Mouse (Mus musculus): Measurements from ENCODE around the gene Wdsub1. TPM values are rescaled to one million over a fixed set of nuclear protein-coding genes. Genes with fewer than 3 reads are reported as not detected.

The Wdsub1 gene
- 32.8 and 40.7 TPM in 2 replicates for polyA plus RNA-seq (2014; fragmentation: Nextera tagmentation; extraction: Ambion mirVana)

DNA sequence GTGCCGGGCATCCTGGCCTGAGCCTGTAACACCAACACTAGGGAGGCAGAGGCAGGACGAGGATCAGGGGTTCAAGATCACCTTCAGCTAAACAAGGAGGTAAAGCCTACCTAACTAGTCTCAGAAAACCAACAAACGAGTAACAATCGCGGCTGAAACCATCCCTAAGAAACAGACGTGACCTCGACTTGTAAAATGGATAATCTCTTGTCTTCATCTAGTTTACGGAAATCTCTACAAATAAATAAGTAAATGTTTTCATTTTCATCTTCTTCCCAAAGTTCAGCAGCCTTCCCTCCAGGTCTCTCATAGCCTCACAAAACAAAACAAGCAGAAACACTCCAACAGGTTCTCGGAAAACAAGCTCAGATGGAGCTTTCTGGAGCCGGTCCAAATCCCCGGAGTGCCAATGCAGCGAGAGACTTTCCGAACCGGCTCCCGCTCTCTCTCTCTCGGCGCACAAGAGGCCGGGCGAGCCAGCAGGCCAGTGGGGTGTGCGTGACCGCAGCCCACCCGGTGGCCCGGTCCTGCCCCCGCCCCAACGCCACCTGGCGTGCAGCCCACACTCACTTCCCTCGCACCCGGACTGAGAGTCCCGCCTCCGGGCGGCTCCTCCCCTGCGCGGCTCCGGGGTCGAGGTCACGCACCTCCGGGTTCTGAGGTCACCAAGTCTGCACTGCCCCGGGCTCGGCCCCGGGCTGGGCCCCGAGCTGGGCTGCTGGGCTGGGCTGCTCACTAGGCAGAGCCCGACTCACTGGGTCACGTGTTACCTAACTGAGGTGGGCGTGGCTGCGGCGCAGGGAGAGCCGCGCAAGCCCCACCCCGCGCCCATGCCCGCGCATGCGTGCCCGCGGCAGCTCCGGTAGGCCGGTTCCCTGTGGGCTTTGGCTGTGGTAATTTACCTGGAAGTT lies at the start of gene Wdsub1:
Wdsub1 (minus strand) TSS at position 761 of the 911 bp plus-strand sequence.
- no peaks in the 10 kb centered on the region for H3K27me3 ChIP-seq (replicated peaks; ENCODE audit: control insufficient read depth, insufficient read depth, low read length)

DNA sequence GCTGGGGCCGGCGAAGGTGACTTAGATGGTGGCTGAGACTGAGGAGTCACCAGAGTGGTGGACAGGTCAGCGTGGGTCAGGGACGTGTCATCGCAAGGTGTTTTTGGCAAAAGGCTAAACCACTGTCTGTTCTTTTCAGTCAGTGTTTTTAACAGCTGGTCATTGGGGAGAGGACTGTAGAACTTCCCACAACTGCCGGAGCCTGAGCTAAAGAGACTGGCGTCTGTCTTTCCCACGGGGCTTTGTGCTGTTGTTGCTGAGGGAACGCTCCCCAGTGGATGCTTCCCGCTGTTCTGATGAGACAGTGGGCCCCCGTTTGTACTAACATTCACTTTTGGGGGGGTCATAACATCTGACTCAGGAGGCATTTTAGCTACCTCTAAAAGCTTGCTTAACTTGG lies 31.2 kb upstream of the Wdsub1 start:
- Histone ChIP-seq H3K36me3 (ENCODE audit: control insufficient read depth, insufficient read depth, low read length) (peaks cover 78% of the 10 kb centered on the region), H3K4me3 (ENCODE audit: low read depth, low read length) (no peak overlapping the region), H3K4me2 (ENCODE audit: low read length) (no peak overlapping the region), H3K27ac (ENCODE audit: low read depth) (no peak overlapping the region), H3K9ac (ENCODE audit: low read length) (no peak overlapping the region), H3K4me1 (replicated peaks; ENCODE audit: control insufficient read depth, insufficient read depth, low read length) (no peaks in the 10 kb centered on the region), H3K9me3 (ENCODE audit: control insufficient read depth, low read length) (no peaks in the 10 kb centered on the region), H3K27me3 (replicated peaks; ENCODE audit: control insufficient read depth, insufficient read depth, low read length) (no peaks in the 10 kb centered on the region)
- ATAC-seq (replicated peaks; ENCODE audit: low FRiP score, low TSS enrichment, low read depth) (no peak), DNase-seq (ENCODE audit: low spot score) (no peak)
- WGBS = 94% methylated on average over 11 of the region's 11 CpGs

More for the DNA sequence above, at the start of gene Wdsub1:
- Histone ChIP-seq H3K9me3 (ENCODE audit: control insufficient read depth, low read length) (no peaks in the 10 kb centered on the region; the same call in 1 of the 2 replicates), H3K4me2 (ENCODE audit: low read length) (peak within 1 kb of the TSS; percentile 58), H3K27ac (ENCODE audit: low read depth) (peak within 1 kb of the TSS; percentile 80), H3K4me1 (replicated peaks; ENCODE audit: control insufficient read depth, insufficient read depth, low read length) (peaks cover 6% of the 10 kb centered on the region; the same call in 1 of the 2 replicates), H3K4me3 (ENCODE audit: low read depth, low read length) (peak within 1 kb of the TSS; percentile 84), H3K9ac (ENCODE audit: low read length) (peak within 1 kb of the TSS; percentile 80), H3K36me3 (ENCODE audit: control insufficient read depth, insufficient read depth, low read length) (no peaks in the 10 kb centered on the region; the same call in 1 of the 2 replicates)
- peak; percentile 92 for DNase-seq (ENCODE audit: low spot score)
- ATAC-seq (replicated peaks; ENCODE audit: low FRiP score, low TSS enrichment, low read depth) = peak; percentile 98
- WGBS = 4% methylated on average over 57 of the region's 57 CpGs

DNA sequence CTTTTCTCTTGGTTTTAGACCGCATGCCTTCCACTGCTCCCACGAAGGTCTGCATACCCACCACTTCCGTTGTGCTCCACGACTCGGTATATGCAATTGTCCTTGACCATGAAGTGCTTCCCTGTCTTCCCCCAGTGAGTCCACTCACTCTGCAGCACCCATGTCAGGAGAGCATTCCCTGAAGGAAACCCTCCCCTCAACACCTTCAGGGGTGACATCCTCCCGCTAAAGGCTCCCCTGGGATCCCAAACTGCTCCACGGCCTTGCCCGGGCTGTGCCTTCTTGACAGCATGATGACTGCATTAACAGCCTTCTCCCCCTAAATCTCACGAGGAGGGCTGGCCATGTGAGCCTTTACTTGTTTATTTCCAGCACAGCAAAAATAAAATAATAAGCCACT lies 25.7 kb upstream of the Wdsub1 start:
- H3K27ac ChIP-seq (ENCODE audit: low read depth) = no peak overlapping the region
- peaks cover 72% of the 10 kb centered on the region for H3K36me3 ChIP-seq (ENCODE audit: control insufficient read depth, insufficient read depth, low read length)
- H3K9ac ChIP-seq (ENCODE audit: low read length) = no peak overlapping the region
- 84% methylated on average over 9 of the region's 9 CpGs for WGBS
- H3K4me2 ChIP-seq (ENCODE audit: low read length) = no peak overlapping the region
- H3K9me3 ChIP-seq (ENCODE audit: control insufficient read depth, low read length) = no peaks in the 10 kb centered on the region
- H3K27me3 ChIP-seq (replicated peaks; ENCODE audit: control insufficient read depth, insufficient read depth, low read length) = no peaks in the 10 kb centered on the region
- DNase-seq (ENCODE audit: low spot score) (no peak), ATAC-seq (replicated peaks; ENCODE audit: low FRiP score, low TSS enrichment, low read depth) (no peak)
- no peaks in the 10 kb centered on the region for H3K4me1 ChIP-seq (replicated peaks; ENCODE audit: control insufficient read depth, insufficient read depth, low read length)
- no peak overlapping the region for H3K4me3 ChIP-seq (ENCODE audit: low read depth, low read length)

- no peak overlapping the region for H3K9ac ChIP-seq (ENCODE audit: low read length)
- no peaks in the 10 kb centered on the region for H3K9me3 ChIP-seq (ENCODE audit: control insufficient read depth, low read length)
- no peak overlapping the region for H3K4me2 ChIP-seq (ENCODE audit: low read length)
- no peak overlapping the region for H3K4me3 ChIP-seq (ENCODE audit: low read depth, low read length)
- DNase-seq (ENCODE audit: low spot score) (no peak), ATAC-seq (replicated peaks; ENCODE audit: low FRiP score, low TSS enrichment, low read depth) (no peak)
- H3K27ac ChIP-seq (ENCODE audit: low read depth) = no peak overlapping the region
- 83% methylated on average over 7 of the region's 7 CpGs for WGBS
- no peaks in the 10 kb centered on the region for H3K27me3 ChIP-seq (replicated peaks; ENCODE audit: control insufficient read depth, insufficient read depth, low read length)
- H3K36me3 ChIP-seq (ENCODE audit: control insufficient read depth, insufficient read depth, low read length) = peaks cover 71% of the 10 kb centered on the region
- no peaks in the 10 kb centered on the region for H3K4me1 ChIP-seq (replicated peaks; ENCODE audit: control insufficient read depth, insufficient read depth, low read length)
These were observed 21.6 kb upstream of the Wdsub1 start for GRCm38 (mm10) chr2:59904007-59904406.

DNA sequence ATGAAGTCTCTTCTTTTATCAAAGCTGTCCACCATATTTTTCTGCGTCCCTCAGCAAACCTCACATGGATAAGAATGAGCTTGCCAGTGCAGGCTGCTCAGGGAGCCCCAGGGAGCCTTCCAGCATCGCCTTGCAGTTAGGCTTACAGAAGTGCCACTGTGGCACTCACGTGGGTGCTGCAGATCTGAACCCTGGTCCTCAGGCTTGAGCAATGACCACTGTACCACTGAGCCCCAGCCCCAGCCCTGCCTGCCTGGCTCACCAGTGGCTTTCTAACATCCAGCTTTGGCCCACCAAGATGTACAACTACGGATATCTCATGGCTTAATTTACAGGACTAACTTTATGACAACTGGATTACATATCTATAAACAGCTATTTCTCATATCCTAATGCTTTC lies 16.3 kb upstream of the Wdsub1 start:
- no peak overlapping the region for H3K4me3 ChIP-seq (ENCODE audit: low read depth, low read length)
- no peaks in the 10 kb centered on the region for H3K9me3 ChIP-seq (ENCODE audit: control insufficient read depth, low read length)
- H3K9ac ChIP-seq (ENCODE audit: low read length) = no peak overlapping the region
- 88% methylated on average over 4 of the region's 4 CpGs for WGBS
- H3K4me2 ChIP-seq (ENCODE audit: low read length) = no peak overlapping the region
- ATAC-seq (replicated peaks; ENCODE audit: low FRiP score, low TSS enrichment, low read depth) = no peak
- no peak for DNase-seq (ENCODE audit: low spot score)
- peaks cover 6% of the 10 kb centered on the region; the same call in 1 of the 2 replicates for H3K4me1 ChIP-seq (replicated peaks; ENCODE audit: control insufficient read depth, insufficient read depth, low read length)
- peaks cover 43% of the 10 kb centered on the region for H3K36me3 ChIP-seq (ENCODE audit: control insufficient read depth, insufficient read depth, low read length)
- no peak overlapping the region for H3K27ac ChIP-seq (ENCODE audit: low read depth)
- H3K27me3 ChIP-seq (replicated peaks; ENCODE audit: control insufficient read depth, insufficient read depth, low read length) = no peaks in the 10 kb centered on the region

DNA sequence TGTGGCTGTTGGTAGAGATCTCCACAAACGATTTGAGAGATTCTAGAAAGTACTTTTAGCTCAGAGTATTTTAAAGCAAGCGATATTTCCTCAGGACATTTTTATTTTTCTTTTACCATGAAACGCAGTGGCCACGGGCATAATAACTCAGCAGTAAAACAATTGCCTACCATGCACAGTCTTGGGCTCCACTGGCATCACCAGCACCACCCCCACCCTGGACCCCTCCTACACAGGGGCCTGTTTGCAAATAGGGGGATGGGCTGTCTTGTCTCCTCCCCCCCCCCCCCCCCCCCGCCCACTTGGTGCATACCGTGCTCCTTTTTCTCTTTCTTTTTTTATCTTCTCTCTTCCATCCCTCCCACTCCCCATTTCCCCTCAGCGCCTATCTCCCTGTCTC lies 15.7 kb upstream of the Wdsub1 start:
- Histone ChIP-seq H3K27ac (ENCODE audit: low read depth) (no peak overlapping the region), H3K36me3 (ENCODE audit: control insufficient read depth, insufficient read depth, low read length) (peaks cover 44% of the 10 kb centered on the region), H3K9ac (ENCODE audit: low read length) (no peak overlapping the region), H3K4me2 (ENCODE audit: low read length) (no peak overlapping the region), H3K4me3 (ENCODE audit: low read depth, low read length) (no peak overlapping the region), H3K9me3 (ENCODE audit: control insufficient read depth, low read length) (no peaks in the 10 kb centered on the region), H3K4me1 (replicated peaks; ENCODE audit: control insufficient read depth, insufficient read depth, low read length) (peaks cover 6% of the 10 kb centered on the region; the same call in 1 of the 2 replicates), H3K27me3 (replicated peaks; ENCODE audit: control insufficient read depth, insufficient read depth, low read length) (no peaks in the 10 kb centered on the region)
- DNase-seq (ENCODE audit: low spot score) = no peak
- peak; percentile 64; the same call in 1 of the 2 replicates for ATAC-seq (replicated peaks; ENCODE audit: low FRiP score, low TSS enrichment, low read depth)
- 90% methylated on average over 6 of the region's 7 CpGs for WGBS

DNA sequence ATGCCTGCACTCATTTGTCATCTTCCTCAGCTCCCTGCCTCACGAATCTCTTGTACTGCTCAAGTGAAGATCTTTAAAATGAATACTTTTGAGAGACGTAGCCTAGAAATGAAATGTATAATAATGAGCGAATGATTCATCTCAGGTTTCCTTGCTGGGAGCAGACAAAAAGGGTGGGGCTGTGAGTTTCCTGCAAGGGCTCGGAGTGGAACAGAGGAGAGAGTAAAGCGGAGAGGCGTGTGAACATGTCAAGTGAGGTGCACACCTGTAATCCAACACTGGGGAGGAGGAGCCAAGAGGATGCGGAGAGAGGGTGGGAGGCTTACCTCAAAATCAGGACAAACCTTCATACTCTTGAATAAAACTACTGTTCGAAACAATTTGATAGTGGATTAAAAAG lies 14.4 kb upstream of the Wdsub1 start:
- Histone ChIP-seq H3K4me3 (ENCODE audit: low read depth, low read length) (no peak overlapping the region), H3K9ac (ENCODE audit: low read length) (no peak overlapping the region), H3K9me3 (ENCODE audit: control insufficient read depth, low read length) (no peaks in the 10 kb centered on the region), H3K4me2 (ENCODE audit: low read length) (no peak overlapping the region), H3K36me3 (ENCODE audit: control insufficient read depth, insufficient read depth, low read length) (peaks cover 40% of the 10 kb centered on the region), H3K27ac (ENCODE audit: low read depth) (no peak overlapping the region; the same call in 1 of the 2 replicates), H3K27me3 (replicated peaks; ENCODE audit: control insufficient read depth, insufficient read depth, low read length) (no peaks in the 10 kb centered on the region), H3K4me1 (replicated peaks; ENCODE audit: control insufficient read depth, insufficient read depth, low read length) (peaks cover 6% of the 10 kb centered on the region; the same call in 1 of the 2 replicates)
- DNase-seq (ENCODE audit: low spot score) = no peak
- WGBS = 54% methylated on average over 8 of the region's 8 CpGs
- ATAC-seq (replicated peaks; ENCODE audit: low FRiP score, low TSS enrichment, low read depth) = peak; percentile 71; the same call in 1 of the 2 replicates

DNA sequence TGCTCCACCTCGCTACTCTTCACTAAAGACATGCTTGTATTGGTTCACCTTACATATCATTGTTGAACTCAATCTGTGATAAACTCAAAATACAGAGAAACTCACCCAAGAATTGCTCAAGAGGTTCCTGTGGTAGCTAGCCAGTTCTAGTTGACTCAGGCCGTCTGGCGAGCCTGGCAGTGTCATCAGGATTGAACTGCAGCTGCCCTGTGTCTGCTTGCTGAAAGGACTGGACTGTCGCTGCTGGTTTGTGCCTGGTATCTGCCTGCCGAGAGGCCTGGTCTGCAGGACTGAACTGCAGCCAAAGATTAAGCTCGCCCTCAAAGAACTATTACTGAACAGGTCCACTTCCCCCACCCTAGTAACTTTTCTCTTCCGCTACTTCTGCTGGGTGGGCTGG lies 14.0 kb upstream of the Wdsub1 start:
- no peak overlapping the region; the same call in 1 of the 2 replicates for H3K27ac ChIP-seq (ENCODE audit: low read depth)
- no peaks in the 10 kb centered on the region for H3K9me3 ChIP-seq (ENCODE audit: control insufficient read depth, low read length)
- WGBS = 56% methylated on average over 7 of the region's 7 CpGs

More for the DNA sequence above, 14.0 kb upstream of the Wdsub1 start:
- ATAC-seq (replicated peaks; ENCODE audit: low FRiP score, low TSS enrichment, low read depth) (no peak), DNase-seq (ENCODE audit: low spot score) (no peak)
- Histone ChIP-seq H3K36me3 (ENCODE audit: control insufficient read depth, insufficient read depth, low read length) (peaks cover 36% of the 10 kb centered on the region), H3K27me3 (replicated peaks; ENCODE audit: control insufficient read depth, insufficient read depth, low read length) (no peaks in the 10 kb centered on the region), H3K9ac (ENCODE audit: low read length) (no peak overlapping the region), H3K4me3 (ENCODE audit: low read depth, low read length) (no peak overlapping the region), H3K4me2 (ENCODE audit: low read length) (no peak overlapping the region), H3K4me1 (replicated peaks; ENCODE audit: control insufficient read depth, insufficient read depth, low read length) (peaks cover 6% of the 10 kb centered on the region; the same call in 1 of the 2 replicates)

All from intestine, embryonic 14.5 days (tissue).